Mouse (Mus musculus): ENCODE data around the gene Mrvi1. TPM values are rescaled to one million over a fixed set of nuclear protein-coding genes. Genes with fewer than 3 reads are reported as not detected.

The Mrvi1 gene
- polyA plus RNA-seq, 1 experiment, result not detected

GRCm38 (mm10) chr7:110843916-110844874 lies 138.1 kb downstream of the Mrvi1 start, which contains the start of gene Rnf141:
Gene Rnf141, minus strand, starts transcription at chr7:110844457.
- WGBS, result under 1% methylated on average over 42 of the region's 42 CpGs
- peak within 1 kb of the TSS; percentile 90 for H3K4me3 ChIP-seq (ENCODE audit: insufficient read depth, low read depth, low read length)
- peak within 1 kb of the TSS; percentile 68 for H3K27ac ChIP-seq (ENCODE audit: insufficient read depth, low read depth, low read length)
- TF ChIP-seq POLR2A (IDR thresholded peaks at IDR 0.05; ENCODE audit: insufficient read depth, low read depth, low read length) (peak; percentile 55; the same call in 1 of the 2 replicates), CTCF (IDR thresholded peaks at IDR 0.05; ENCODE audit: insufficient read depth, low read depth, low read length) (no peak)
- H3K4me1 ChIP-seq (ENCODE audit: control insufficient read depth, insufficient read depth, low read length), result 0 out of 2 replicates have a peak, but pooled peaks cover 2% of the 10 kb centered on the region

GRCm38 (mm10) chr7:110840332-110840731 lies 141.9 kb downstream of the Mrvi1 start:
- TF ChIP-seq POLR2A (IDR thresholded peaks at IDR 0.05; ENCODE audit: insufficient read depth, low read depth, low read length) (no peak), CTCF (IDR thresholded peaks at IDR 0.05; ENCODE audit: insufficient read depth, low read depth, low read length) (no peak)
- Histone ChIP-seq H3K27ac (ENCODE audit: insufficient read depth, low read depth, low read length) (no peak overlapping the region), H3K4me3 (ENCODE audit: insufficient read depth, low read depth, low read length) (no peak overlapping the region), H3K4me1 (ENCODE audit: control insufficient read depth, insufficient read depth, low read length) (0 out of 2 replicates have a peak, but pooled peaks cover 2% of the 10 kb centered on the region)
- 92% methylated on average over 4 of the region's 4 CpGs for WGBS

- no peaks in the 10 kb centered on the region for H3K4me1 ChIP-seq (ENCODE audit: control insufficient read depth, insufficient read depth, low read length)
- H3K4me3 ChIP-seq (ENCODE audit: insufficient read depth, low read depth, low read length), result no peak overlapping the region
- TF ChIP-seq CTCF (IDR thresholded peaks at IDR 0.05; ENCODE audit: insufficient read depth, low read depth, low read length), result no peak
- no peak for TF ChIP-seq POLR2A (IDR thresholded peaks at IDR 0.05; ENCODE audit: insufficient read depth, low read depth, low read length)
- no peak overlapping the region for H3K27ac ChIP-seq (ENCODE audit: insufficient read depth, low read depth, low read length)
- WGBS, result 62% methylated on average over 3 of the region's 3 CpGs
Measured at GRCm38 (mm10) chr7:110834522-110834921, 147.7 kb downstream of the Mrvi1 start.

- WGBS, result 98% methylated on average over 1 of the region's 1 CpGs
- no peak overlapping the region for H3K27ac ChIP-seq (ENCODE audit: insufficient read depth, low read depth, low read length)
Measured at GRCm38 (mm10) chr7:110834018-110834417, 148.2 kb downstream of the Mrvi1 start.

GRCm38 (mm10) chr7:110833024-110833423 lies 149.2 kb downstream of the Mrvi1 start:
- Histone ChIP-seq H3K4me1 (ENCODE audit: control insufficient read depth, insufficient read depth, low read length) (no peaks in the 10 kb centered on the region), H3K27ac (ENCODE audit: insufficient read depth, low read depth, low read length) (no peak overlapping the region), H3K4me3 (ENCODE audit: insufficient read depth, low read depth, low read length) (no peak overlapping the region)
- 71% methylated on average over 1 of the region's 1 CpGs for WGBS
- TF ChIP-seq CTCF (IDR thresholded peaks at IDR 0.05; ENCODE audit: insufficient read depth, low read depth, low read length) (no peak), POLR2A (IDR thresholded peaks at IDR 0.05; ENCODE audit: insufficient read depth, low read depth, low read length) (no peak)

More at GRCm38 (mm10) chr7:110834018-110834417, 148.2 kb downstream of the Mrvi1 start:
- Histone ChIP-seq H3K4me3 (ENCODE audit: insufficient read depth, low read depth, low read length) (no peak overlapping the region), H3K4me1 (ENCODE audit: control insufficient read depth, insufficient read depth, low read length) (no peaks in the 10 kb centered on the region)
- TF ChIP-seq CTCF (IDR thresholded peaks at IDR 0.05; ENCODE audit: insufficient read depth, low read depth, low read length) (no peak), POLR2A (IDR thresholded peaks at IDR 0.05; ENCODE audit: insufficient read depth, low read depth, low read length) (no peak)

- H3K27ac ChIP-seq (ENCODE audit: insufficient read depth, low read depth, low read length), result no peak overlapping the region
- 77% methylated on average over 8 of the region's 8 CpGs for WGBS
- no peak for TF ChIP-seq POLR2A (IDR thresholded peaks at IDR 0.05; ENCODE audit: insufficient read depth, low read depth, low read length)
- TF ChIP-seq CTCF (IDR thresholded peaks at IDR 0.05; ENCODE audit: insufficient read depth, low read depth, low read length), result no peak
Measured at GRCm38 (mm10) chr7:110823995-110824953, 158.0 kb downstream of the Mrvi1 start.

GRCm38 (mm10) chr7:110823593-110823992 lies 158.7 kb downstream of the Mrvi1 start:
- Histone ChIP-seq H3K27ac (ENCODE audit: insufficient read depth, low read depth, low read length) (no peak overlapping the region), H3K4me3 (ENCODE audit: insufficient read depth, low read depth, low read length) (no peak overlapping the region), H3K4me1 (ENCODE audit: control insufficient read depth, insufficient read depth, low read length) (peaks cover 8% of the 10 kb centered on the region)
- 61% methylated on average over 4 of the region's 4 CpGs for WGBS
- no peak for TF ChIP-seq CTCF (IDR thresholded peaks at IDR 0.05; ENCODE audit: insufficient read depth, low read depth, low read length)
- no peak for TF ChIP-seq POLR2A (IDR thresholded peaks at IDR 0.05; ENCODE audit: insufficient read depth, low read depth, low read length)

More at GRCm38 (mm10) chr7:110823995-110824953, 158.0 kb downstream of the Mrvi1 start:
- no peak overlapping the region for H3K4me3 ChIP-seq (ENCODE audit: insufficient read depth, low read depth, low read length)
- H3K4me1 ChIP-seq (ENCODE audit: control insufficient read depth, insufficient read depth, low read length), result peaks cover 8% of the 10 kb centered on the region

- 90% methylated on average over 8 of the region's 8 CpGs for WGBS
- Histone ChIP-seq H3K27ac (ENCODE audit: insufficient read depth, low read depth, low read length) (no peak overlapping the region), H3K4me3 (ENCODE audit: insufficient read depth, low read depth, low read length) (no peak overlapping the region), H3K4me1 (ENCODE audit: control insufficient read depth, insufficient read depth, low read length) (peaks cover 11% of the 10 kb centered on the region)
- TF ChIP-seq CTCF (IDR thresholded peaks at IDR 0.05; ENCODE audit: insufficient read depth, low read depth, low read length) (no peak), POLR2A (IDR thresholded peaks at IDR 0.05; ENCODE audit: insufficient read depth, low read depth, low read length) (no peak)
Measured at GRCm38 (mm10) chr7:110823076-110823475, 159.2 kb downstream of the Mrvi1 start.

Data from olfactory bulb, adult 2 months (tissue).